Mouse (Mus musculus) liver, embryonic 14.5 days (tissue): ENCODE data around the gene Epb41l1. TPM values are rescaled to one million over a fixed set of nuclear protein-coding genes. Genes with fewer than 3 reads are reported as not detected.

Experiments used
- ATAC-seq: fragments of 200-750 bp; cut with Nextera tagmentation; 2 replicates; pipeline ENCODE4 v1.8.0; 2017; ENCODE audit warnings: moderate number of reproducible peaks, mild to moderate bottlenecking, moderate library complexity; ENCODE audit not compliant: insufficient read depth
- DNase-seq, 3 experiments: peaks; one replicate each; pipeline ENCODE4 v3.0.0-alpha.2; 2012 to 2013; ENCODE audit warnings: low read depth in 3 of 3, low spot score in 3 of 3
- H3K27ac ChIP-seq: fragments of 300-500 bp; sonication (generic); 2 replicates; pipeline ENCODE4 v1.5.1; 2014; ENCODE audit warnings: moderate library complexity, mild to moderate bottlenecking, control low read depth, inconsistent platforms
- H3K27me3 ChIP-seq: fragments of 300-500 bp; sonication (generic); 2 replicates; pipeline ENCODE4 v1.6.1; 2014; ENCODE audit warnings: mild to moderate bottlenecking, low read length, moderate library complexity; ENCODE audit not compliant: control insufficient read depth, insufficient read depth
- H3K36me3 ChIP-seq: fragments of 300-500 bp; sonication (generic); replicated peaks from 2 replicates; pipeline ENCODE4 v1.6.1; 2014; ENCODE audit warnings: low read depth; ENCODE audit not compliant: control insufficient read depth, insufficient read depth
- H3K4me1 ChIP-seq, 2 experiments: fragments of 200-500 bp in 1 of 2; fragments of 300-500 bp in 1 of 2; sonication (generic) in 1 of 2; replicated peaks; 2 replicates each; pipeline ENCODE4 v1.6.1; 2012 to 2014; ENCODE audit warnings: antibody characterized with exemption in 1 of 2, inconsistent platforms in 1 of 2, low read length in 1 of 2; ENCODE audit not compliant: control insufficient read depth in 2 of 2, insufficient read depth in 2 of 2
- H3K4me2 ChIP-seq: fragments of 300-500 bp; sonication (generic); 2 replicates; pipeline ENCODE4 v1.6.1; 2014; ENCODE audit warnings: low read depth, mild to moderate bottlenecking, control low read depth, moderate library complexity
- H3K4me3 ChIP-seq, 2 experiments: fragments of 200-500 bp in 1 of 2; fragments of 300-500 bp in 1 of 2; sonication (generic) in 1 of 2; 2 replicates each; pipeline ENCODE4 v1.5.1; 2012 to 2014; ENCODE audit warnings: low read depth in 2 of 2, low read length in 2 of 2, mild to moderate bottlenecking in 2 of 2, control low read depth in 1 of 2, inconsistent platforms in 1 of 2, moderate library complexity in 1 of 2; ENCODE audit not compliant: insufficient read depth in 1 of 2
- H3K9ac ChIP-seq: fragments of 300-500 bp; sonication (generic); replicated peaks from 2 replicates; pipeline ENCODE4 v1.6.1; 2014; ENCODE audit warnings: mild to moderate bottlenecking, control low read depth, moderate library complexity
- H3K9me3 ChIP-seq: fragments of 300-500 bp; sonication (generic); 2 replicates; pipeline ENCODE4 v1.6.1; 2016; ENCODE audit warnings: low read length, mixed read lengths; ENCODE audit not compliant: control insufficient read depth
- CTCF ChIP-seq: IDR thresholded peaks from 2 replicates; pipeline ENCODE4 v1.5.1; 2016; ENCODE audit warnings: antibody characterized with exemption, low read depth, control low read depth
- EP300 ChIP-seq: IDR thresholded peaks from 2 replicates; pipeline ENCODE4 v1.6.1; 2016; ENCODE audit warnings: antibody characterized with exemption, low read depth
- WGBS: fragments of 180-500 bp; shearing (Covaris S2); extraction: QIAGEN DNeasy Blood & Tissue Kit; methylation state at CpG from one replicate; pipeline ENCODE4 v1.1.7; 2014; ENCODE audit not compliant: insufficient replicate concordance; 5-methylcytosine and 5-hydroxymethylcytosine counted together
- polyA plus RNA-seq, 2 experiments: library from polyadenylated mRNA; depleted of rRNA in 1 of 2; stranded (reverse) in 1 of 2; unstranded in 1 of 2; fragments of >200 nt; fragmentation: Nextera tagmentation in 1 of 2; extraction: Ambion mirVana in 1 of 2; gene quantifications; 2 replicates each; pipeline versions ENCODE4 v1.2.1 to v1.2.3; 2012 to 2014

Epb41l1 gene
- polyA plus RNA-seq, 2 experiments, result 0.46 to 2.5 TPM

DNA sequence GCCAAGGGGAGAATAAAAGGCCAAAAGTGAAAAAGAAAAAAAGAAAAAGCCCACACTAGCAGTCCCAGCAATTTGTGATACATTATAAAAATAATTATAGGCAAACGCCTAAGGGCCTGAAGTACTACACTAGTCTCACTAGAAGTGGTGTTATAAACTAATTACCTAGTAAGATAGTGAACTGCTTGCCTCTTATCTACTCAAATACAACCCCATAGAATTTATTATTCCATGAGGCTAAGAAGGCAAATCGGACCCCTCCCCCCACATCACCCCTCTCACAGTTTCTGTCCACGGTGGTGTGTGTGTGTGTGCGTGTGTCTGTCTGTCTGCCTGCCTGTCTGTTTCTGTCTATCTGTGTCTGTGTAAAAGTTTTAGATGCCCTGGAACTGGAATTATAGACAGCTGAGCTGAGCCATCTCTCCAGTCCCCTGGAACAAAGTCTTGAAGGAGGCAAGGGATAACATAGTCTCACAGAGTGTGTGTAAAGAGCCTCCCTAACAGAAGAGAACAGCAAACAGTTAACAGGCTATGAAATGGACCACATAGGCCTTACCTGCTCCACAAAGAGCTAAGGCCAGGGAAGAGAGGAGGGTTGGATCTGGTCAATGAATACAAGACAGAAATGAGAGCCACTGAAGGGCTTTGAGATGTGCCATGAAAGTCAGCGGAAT lies 27.4 kb upstream of the Epb41l1 start:
- TF ChIP-seq EP300 (no peak), CTCF (no peak)
- Histone ChIP-seq H3K9ac (no peak overlapping the region), H3K9me3 (no peaks in the 10 kb centered on the region), H3K4me3 (peak overlapping the region in 1 of 2 experiments; percentile 58; a peak in 2 of 4 replicates), H3K27ac (no peak overlapping the region), H3K36me3 (no peaks in the 10 kb centered on the region), H3K27me3 (no peaks in the 10 kb centered on the region), H3K4me2 (peak overlapping the region; percentile 58), H3K4me1 (peaks cover 0 to 4% of the 10 kb centered on the region in 2 experiments; a peak in 2 of 4 replicates)
- no peak for ATAC-seq
- WGBS, result 42% methylated on average over 5 of the region's 5 CpGs
- DNase-seq, result no peak

DNA sequence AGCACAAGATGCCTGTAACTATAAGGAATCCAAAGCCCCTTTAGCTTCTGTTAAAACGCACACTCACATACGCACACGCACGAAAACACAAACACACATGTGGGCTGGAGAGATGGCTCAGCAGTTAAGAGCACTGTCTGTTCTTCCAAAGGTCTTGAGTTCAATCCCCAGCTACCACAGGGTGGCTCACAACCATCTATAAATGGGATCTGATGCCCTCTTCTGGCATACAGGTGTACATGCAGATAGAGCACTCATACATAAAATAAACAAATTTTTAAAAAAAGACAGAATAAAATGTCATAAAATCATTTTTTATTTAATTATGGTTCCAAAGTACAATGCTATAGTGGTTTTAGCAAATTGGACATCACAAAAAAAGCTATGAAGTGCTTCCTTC lies 26.4 kb upstream of the Epb41l1 start:
- DNase-seq (no peak), ATAC-seq (no peak)
- Histone ChIP-seq H3K27ac (no peak overlapping the region), H3K27me3 (no peaks in the 10 kb centered on the region), H3K9ac (no peak overlapping the region), H3K9me3 (no peaks in the 10 kb centered on the region), H3K4me2 (no peak overlapping the region), H3K4me1 (peaks cover 0 to 4% of the 10 kb centered on the region in 2 experiments; a peak in 2 of 4 replicates), H3K4me3 (no peak overlapping the region), H3K36me3 (no peaks in the 10 kb centered on the region)
- 79% methylated on average over 4 of the region's 4 CpGs for WGBS
- TF ChIP-seq EP300 (no peak), CTCF (peak; percentile 49)

DNA sequence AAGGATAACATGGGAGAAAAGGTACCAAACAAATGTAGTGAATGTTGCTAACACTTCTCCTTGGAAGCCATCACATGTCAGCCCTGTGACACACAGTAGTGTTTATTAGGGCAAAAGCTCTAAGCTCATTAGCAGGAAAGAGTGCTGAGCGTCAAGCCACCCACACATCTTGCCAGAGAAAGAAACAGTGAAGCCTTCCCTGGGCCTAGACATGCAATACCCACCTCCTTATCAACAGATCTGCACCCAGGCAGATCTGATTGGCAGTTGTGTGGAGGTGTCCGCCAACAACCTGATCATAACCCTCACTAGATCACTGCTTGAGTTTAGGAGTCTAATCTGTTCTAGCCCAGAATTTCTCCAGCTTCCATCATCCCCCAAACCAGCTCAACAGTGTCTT lies 24.6 kb upstream of the Epb41l1 start:
- ATAC-seq, result no peak
- H3K4me2 ChIP-seq, result no peak overlapping the region
- H3K4me3 ChIP-seq, result no peak overlapping the region
- WGBS, result 52% methylated on average over 2 of the region's 2 CpGs
- H3K9me3 ChIP-seq, result no peaks in the 10 kb centered on the region
- DNase-seq, result no peak
- H3K36me3 ChIP-seq, result no peaks in the 10 kb centered on the region
- TF ChIP-seq CTCF (no peak), EP300 (no peak)
- no peak overlapping the region for H3K9ac ChIP-seq
- no peak overlapping the region for H3K27ac ChIP-seq
- peaks cover 0 to 6% of the 10 kb centered on the region in 2 experiments; a peak in 2 of 4 replicates for H3K4me1 ChIP-seq
- no peaks in the 10 kb centered on the region for H3K27me3 ChIP-seq

DNA sequence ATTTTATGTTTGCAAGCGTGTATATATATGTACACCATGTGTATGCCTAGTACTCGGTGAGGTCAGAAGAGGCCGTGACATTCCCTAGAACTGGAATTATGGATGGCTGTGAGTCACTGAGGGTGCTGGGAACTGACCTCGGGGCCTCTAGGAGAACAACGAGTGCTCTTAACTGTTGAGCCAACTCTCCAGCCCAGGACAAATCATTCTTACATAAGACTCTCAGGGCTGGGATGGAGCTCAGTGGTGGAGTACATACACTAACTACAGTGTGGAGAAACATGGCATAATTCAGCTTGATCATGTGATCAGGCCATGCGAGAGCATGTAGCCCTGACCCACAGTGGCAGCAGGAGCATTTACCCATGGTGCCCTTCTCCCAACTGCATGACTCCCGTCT lies 22.7 kb upstream of the Epb41l1 start:
- no peak for TF ChIP-seq EP300
- TF ChIP-seq CTCF, result no peak
- DNase-seq (no peak), ATAC-seq (no peak)
- no peaks in the 10 kb centered on the region for H3K36me3 ChIP-seq
- no peak overlapping the region for H3K27ac ChIP-seq
- no peaks in the 10 kb centered on the region for H3K9me3 ChIP-seq
- H3K4me3 ChIP-seq, result no peak overlapping the region
- H3K4me1 ChIP-seq, result peaks cover 0 to 6% of the 10 kb centered on the region in 2 experiments; a peak in 2 of 4 replicates
- no peaks in the 10 kb centered on the region for H3K27me3 ChIP-seq
- 68% methylated on average over 7 of the region's 7 CpGs for WGBS
- H3K9ac ChIP-seq, result no peak overlapping the region
- H3K4me2 ChIP-seq, result no peak overlapping the region

DNA sequence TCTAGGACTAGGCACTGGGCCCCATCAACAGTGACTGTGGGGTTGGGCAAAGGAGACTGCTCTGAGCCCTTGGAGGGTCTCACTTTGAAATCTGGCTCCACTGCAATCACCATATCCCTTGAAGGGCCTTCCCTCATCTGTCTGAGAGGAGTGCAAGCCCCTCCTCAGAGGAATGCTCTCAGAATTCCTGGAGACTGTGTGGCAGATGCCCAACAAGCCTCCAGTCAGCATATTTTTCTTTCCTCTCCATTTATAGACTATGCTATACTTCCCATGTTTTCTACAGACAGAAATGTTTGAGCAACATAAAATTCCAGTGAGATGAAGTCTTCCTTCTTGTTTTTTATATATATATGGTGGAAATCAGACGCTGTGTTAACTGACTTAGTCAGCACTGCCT lies 21.2 kb upstream of the Epb41l1 start:
- DNase-seq (no peak), ATAC-seq (no peak)
- Histone ChIP-seq H3K9ac (no peak overlapping the region), H3K4me3 (no peak overlapping the region), H3K9me3 (no peaks in the 10 kb centered on the region), H3K36me3 (no peaks in the 10 kb centered on the region), H3K4me1 (0 out of 4 replicates have a peak, but pooled peaks cover 0 to 3% of the 10 kb centered on the region in 2 experiments), H3K4me2 (no peak overlapping the region), H3K27ac (no peak overlapping the region), H3K27me3 (no peaks in the 10 kb centered on the region)
- WGBS, result 77% methylated on average over 1 of the region's 1 CpGs
- TF ChIP-seq CTCF (no peak), EP300 (no peak)
